Mouse (Mus musculus) skeletal muscle tissue, adult 2 months (tissue): ENCODE measurements around the gene Nfib.

Experiments used
- DNase-seq: peaks from one replicate; pipeline ENCODE4 v3.0.0-alpha.2; 2012; ENCODE audit warnings: low read depth, low spot score

Nfib gene

GRCm38 (mm10) chr4:82512743-82513425, 192.7 kb downstream of the Nfib start:
- peak; percentile 96 for DNase-seq

- DNase-seq: no peak
Observed at GRCm38 (mm10) chr4:82512335-82512734, 193.2 kb downstream of the Nfib start.

- DNase-seq: peak; percentile 60
Observed at GRCm38 (mm10) chr4:82511524-82511923, 194.0 kb downstream of the Nfib start.

- DNase-seq: no peak
Observed at GRCm38 (mm10) chr4:82511001-82511513, 194.5 kb downstream of the Nfib start.

- DNase-seq: no peak
Observed at GRCm38 (mm10) chr4:82509771-82510170, 195.8 kb downstream of the Nfib start.

- DNase-seq: no peak
Observed at GRCm38 (mm10) chr4:82509166-82509767, 196.3 kb downstream of the Nfib start.

GRCm38 (mm10) chr4:82508281-82508687, 197.3 kb downstream of the Nfib start:
- no peak for DNase-seq

GRCm38 (mm10) chr4:82507541-82508280, 197.8 kb downstream of the Nfib start:
- peak; percentile 65 for DNase-seq

- DNase-seq: peak; percentile 64
Observed at GRCm38 (mm10) chr4:82506731-82507331, 198.7 kb downstream of the Nfib start.

GRCm38 (mm10) chr4:82506081-82506730, 199.3 kb downstream of the Nfib start:
- peak; percentile 91 for DNase-seq

GRCm38 (mm10) chr4:82505121-82506031, 200.2 kb downstream of the Nfib start:
- peak; percentile 83 for DNase-seq

- peak; percentile 44 for DNase-seq
Observed at GRCm38 (mm10) chr4:82504284-82505120, 201.0 kb downstream of the Nfib start.

- no peak for DNase-seq
Observed at GRCm38 (mm10) chr4:82504015-82504283, 201.6 kb downstream of the Nfib start.

- DNase-seq: no peak
Observed at GRCm38 (mm10) chr4:82503274-82504014, 202.1 kb downstream of the Nfib start.

- DNase-seq: no peak
Observed at GRCm38 (mm10) chr4:82502611-82503010, 202.9 kb downstream of the Nfib start.

GRCm38 (mm10) chr4:82502012-82502411, 203.5 kb downstream of the Nfib start:
- DNase-seq: no peak

GRCm38 (mm10) chr4:82500578-82501098, 204.9 kb downstream of the Nfib start:
- no peak for DNase-seq

GRCm38 (mm10) chr4:82499725-82500577, 205.6 kb downstream of the Nfib start:
- no peak for DNase-seq
